Mouse (Mus musculus) cerebellum, adult 9-11 months (tissue): Measurements from ENCODE around the gene Odf3l1.

ENCODE experiments used
- DNase-seq: peaks from one replicate; pipeline ENCODE4 v3.0.0; 2022

The Odf3l1 gene

DNA sequence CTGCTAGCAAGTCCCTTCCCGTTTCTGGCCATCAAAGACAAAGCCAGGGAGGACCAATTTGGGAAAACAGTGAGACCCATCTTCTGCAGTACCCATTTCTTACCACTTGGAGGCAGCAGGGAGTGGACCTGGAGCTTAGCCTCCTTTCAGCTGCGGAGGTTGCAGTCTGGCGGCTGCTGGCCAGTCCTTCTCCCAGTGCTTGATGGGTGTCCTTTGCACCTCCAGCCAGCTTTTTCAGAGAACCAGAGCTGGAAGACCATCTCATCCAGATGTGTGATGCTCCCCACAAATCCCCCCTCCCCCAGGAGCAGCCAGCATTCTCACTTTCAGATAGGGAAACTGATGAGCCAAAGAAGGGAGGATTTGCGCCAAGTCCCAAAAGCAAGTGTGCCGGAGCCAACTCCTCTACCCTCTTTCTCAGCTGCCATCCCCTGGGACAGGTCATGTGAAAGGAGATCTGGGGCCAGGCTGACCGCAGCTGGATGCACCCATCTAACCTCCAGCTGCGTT lies 20.7 kb downstream of the Odf3l1 start:
- peak; percentile 71 for DNase-seq

DNA sequence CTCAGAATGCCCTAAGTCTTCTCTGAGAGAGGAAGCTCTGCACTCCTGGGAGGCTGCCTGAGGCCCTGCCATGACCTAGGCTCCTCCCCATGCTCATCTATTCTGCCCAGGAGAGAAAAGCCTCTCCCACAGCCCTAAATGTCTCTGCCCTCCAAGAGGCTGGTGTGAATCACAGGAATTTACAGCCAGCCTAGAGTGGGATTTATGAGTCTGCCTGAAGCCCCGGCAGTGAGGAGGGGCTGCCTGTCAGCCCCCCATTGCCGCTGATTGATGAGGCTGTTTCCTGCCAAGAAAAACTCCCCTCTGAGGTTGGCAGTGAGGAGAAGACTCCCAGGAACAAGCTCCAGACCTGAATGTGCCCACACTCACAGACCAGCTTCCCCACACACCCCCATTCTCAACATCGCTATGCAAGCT lies 22.2 kb downstream of the Odf3l1 start:
- DNase-seq = no peak

DNA sequence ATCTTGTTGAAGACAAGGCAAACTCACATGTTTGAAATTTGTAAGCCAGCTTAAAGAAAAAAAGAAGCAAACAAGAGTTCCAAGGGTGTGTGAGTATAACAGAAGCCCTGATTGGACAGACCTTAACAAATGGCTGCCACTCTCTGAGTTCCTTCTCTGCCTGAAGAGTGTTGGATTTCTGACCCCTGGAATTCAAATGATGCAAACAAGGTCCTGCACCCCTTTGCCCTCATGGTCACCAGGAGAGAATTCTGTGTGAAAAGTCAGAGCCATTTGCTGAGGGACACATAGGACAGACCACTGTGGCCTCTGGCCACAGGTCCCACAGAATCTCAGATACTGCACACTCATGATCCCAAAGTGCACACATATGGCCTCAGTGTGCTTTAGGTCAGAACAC lies 22.6 kb downstream of the Odf3l1 start:
- no peak for DNase-seq

DNA sequence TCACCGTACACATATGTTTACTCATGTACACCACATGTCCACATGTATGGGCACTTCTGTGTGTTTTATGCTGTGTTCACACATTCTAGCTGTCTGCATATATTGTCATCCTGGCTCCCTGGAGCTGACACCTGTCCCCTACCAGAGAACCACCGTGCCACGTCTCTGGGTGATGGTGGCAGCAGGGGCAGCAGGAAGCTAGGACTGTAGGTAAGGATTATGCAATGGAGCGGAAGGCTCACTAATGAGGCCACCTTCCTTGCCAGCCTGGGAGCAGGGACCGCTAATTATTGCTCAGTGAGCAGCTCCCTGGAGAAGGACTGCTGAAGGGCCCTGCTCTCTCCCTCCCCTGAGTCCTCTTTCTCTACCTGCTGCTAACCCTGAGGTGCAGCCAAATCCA lies 23.8 kb downstream of the Odf3l1 start:
- peak; percentile 39 for DNase-seq

DNA sequence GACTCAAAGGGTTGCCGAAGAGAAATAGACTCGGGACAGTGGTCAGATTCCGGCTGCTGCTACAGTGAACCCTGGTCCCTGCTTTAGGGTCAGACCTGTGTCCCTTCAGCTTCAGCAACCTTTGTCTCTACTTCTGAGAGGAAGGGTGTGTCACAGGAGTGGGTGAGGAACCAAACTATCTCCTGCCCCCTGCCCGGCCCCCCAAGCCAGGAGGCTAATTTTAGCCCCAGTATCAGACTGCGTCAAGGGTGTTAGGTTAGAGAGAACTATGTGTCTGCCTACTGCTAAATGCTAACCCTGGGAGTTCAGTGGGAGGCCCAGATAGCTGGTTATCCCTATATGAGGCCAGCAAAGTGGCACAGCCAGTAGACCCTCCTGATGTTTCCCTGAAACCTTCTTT lies 29.3 kb downstream of the Odf3l1 start:
- no peak for DNase-seq

DNA sequence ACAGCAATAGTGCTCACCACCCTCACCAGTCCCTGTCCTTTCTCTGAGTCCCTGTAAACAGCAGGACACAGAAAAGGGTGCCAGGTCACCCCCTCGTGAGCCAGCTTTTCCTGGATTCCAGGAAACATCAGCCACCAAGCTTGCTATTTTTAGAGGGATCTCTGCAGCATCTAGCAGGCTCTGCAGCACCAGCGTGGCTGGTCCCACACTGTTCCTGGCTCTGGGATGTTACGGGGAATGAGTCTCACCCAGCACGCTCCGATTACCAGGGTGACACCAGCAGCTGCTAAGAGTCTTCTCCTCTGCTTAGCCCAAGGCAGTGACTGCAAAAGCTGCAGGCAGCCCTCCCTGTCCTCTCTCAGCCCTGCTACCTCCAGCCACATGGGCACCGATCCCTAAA lies 31.6 kb downstream of the Odf3l1 start:
- DNase-seq = no peak

DNA sequence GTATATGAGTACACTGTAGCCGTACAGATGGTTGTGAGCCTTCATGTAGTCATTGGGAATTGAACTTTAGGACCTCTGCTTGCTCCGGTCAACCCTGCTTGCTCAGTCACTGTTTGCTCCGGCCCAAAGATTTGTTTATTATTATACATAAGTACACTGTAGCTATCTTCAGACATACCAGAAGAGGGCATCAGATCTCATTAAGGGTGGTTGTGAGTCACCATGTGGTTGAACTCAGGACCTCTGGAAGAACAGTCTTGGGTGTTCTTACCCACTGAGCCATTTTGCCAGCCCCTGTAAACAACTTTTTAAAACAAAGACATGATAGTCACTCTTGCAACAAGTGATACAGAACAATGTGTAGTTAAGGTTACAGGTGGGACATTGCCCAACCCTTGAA lies 32.6 kb downstream of the Odf3l1 start:
- DNase-seq = no peak

DNA sequence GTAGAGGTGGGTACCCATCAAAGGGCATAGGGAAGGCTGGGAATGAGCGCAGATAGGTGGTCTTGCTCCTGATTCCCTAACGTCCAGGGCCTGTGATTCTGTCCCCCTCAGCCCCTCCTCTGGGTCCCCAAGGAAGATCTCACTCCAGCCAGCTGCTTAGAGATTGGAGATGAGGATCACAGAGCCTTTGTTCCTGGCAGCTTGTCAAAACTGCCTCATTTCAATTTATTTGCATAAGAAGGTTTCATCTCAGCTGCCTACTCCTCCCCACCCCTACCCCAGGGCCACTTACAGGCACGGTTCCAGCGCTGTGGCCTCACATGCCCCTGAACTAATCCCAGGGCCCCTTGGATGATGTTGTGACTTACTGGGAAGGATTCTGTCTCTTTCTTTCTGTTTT lies 34.3 kb downstream of the Odf3l1 start:
- DNase-seq = no peak

DNA sequence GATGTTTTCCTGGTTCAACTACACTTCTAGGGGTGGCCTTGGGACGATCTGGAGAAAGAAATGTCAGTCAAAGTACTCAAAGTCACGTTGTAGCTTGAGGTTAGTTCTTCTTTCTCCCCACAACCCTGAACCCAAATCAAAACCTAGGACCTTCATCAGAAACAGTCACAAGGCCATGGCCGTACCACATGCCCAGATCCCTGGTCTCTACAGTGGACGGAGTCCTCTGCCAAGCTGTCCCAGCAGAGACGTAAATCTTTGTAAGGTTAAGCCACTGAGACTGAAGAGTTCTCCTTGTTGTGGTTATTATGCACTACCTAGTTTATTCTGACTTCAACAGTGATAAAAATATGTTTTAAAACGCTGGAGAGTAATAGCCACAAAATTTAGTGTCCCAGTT lies 35.6 kb downstream of the Odf3l1 start:
- DNase-seq = no peak

DNA sequence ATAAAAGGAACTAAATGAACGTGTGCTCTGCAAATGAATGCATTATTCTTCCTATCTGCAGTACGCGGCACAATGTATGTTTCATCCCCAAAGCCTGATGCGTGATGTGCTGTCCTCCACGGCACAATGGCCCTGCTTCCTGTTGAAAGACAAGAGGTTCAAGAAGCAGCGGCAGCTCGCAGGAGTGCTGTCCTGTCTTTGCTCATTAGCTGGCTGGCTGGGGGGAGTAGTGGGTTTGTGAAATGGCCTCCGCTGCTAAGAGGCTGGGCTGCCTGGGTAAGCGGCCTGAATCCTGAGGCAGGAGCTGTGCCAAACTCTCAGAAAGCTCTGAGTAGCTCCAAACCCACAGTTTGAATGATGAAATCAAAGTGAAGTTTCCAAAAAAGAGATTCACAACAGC lies 36.3 kb downstream of the Odf3l1 start:
- DNase-seq = no peak

DNA sequence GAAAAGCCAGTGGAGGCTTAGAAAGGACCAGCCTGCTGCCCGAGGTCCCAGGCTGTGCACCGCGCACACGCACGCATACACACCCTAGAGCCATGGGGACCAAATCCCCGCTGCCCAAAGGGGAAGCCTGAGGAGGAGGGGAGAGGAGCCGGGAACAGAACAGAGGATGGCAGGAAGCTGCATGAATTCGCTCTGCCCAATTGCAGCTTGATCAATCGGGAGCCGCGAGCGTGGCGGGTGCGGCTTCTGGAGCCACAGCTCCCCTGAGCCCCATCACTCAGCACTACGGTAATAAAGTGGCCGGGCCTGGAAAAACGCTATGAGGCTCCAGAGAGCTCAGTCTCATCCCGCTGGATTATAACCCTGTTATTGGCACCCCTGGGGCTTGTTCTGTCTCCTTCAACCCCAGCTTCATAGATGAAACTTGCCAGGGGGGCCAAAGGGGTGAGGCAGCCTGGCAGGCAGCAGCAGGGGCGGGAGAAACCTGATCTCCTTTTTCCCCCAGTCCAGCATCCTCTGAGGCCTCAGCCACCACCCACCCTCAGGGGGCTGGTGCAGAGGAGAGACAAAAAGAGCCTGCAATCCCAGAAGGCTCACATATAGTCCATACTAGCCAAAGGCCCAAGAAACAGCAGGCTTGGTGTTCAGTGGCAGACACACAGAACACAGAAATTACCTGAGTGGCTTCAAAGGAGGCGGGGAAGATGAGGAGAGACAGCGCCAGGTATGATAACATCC lies 38.8 kb downstream of the Odf3l1 start:
- DNase-seq = no peak

DNA sequence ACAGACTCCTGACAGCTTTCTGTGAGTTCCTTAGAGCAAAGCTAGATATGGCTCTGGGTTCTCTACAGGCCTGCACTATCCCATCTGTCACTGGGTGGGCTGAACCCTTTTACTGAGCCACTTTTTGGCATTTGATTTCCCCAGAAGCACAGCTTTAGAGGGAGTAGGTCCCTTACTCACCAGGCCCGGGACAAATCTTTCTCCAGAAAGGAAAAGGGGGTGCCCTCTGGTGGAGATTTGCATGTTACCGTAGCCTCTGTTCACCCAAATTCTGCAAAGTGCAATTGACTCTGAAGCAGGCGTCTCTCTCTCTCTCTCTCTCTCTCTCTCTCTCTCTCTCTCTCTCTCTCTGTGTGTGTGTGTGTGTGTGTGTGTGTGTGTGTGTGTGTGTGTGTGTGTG lies 39.6 kb downstream of the Odf3l1 start:
- DNase-seq = no peak

DNA sequence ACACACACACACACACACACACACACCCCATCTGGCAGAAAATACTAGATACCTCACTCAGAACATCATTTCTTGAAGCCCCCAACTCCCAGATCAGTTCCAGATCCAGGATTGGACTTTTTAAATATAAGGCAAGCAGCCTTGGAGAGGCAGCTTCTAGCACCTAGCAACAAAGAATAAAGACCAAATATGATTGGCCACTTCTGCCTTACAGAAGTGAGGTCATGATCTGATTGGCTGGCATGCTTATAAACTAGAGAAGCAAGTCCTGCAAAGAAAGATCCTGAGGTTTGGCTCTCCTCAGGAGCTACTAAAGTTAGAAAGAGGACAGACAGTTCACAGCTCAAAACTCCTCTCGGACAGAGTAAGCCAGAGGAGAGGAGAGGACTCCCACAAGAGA lies 53.6 kb downstream of the Odf3l1 start:
- no peak for DNase-seq

DNA sequence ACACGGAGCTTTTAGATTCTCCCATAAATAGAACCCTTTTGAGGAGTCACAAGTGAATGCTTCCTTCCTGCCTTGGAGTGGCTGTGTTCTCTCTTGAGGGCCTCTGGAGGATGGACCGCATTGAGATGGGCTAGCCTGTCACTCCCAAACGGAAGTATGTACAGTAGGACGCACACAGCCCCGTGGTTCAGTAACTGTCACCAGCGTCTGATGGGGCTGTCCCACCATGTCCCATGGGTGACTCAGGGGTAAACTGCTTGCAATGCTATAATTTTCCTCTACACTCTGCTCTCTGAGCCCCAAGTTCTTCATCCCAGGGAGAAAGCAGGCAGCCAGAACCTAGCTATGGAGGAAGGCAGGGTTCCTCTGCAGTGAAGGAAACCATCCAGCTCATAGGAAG lies 56.5 kb downstream of the Odf3l1 start:
- DNase-seq = no peak

DNA sequence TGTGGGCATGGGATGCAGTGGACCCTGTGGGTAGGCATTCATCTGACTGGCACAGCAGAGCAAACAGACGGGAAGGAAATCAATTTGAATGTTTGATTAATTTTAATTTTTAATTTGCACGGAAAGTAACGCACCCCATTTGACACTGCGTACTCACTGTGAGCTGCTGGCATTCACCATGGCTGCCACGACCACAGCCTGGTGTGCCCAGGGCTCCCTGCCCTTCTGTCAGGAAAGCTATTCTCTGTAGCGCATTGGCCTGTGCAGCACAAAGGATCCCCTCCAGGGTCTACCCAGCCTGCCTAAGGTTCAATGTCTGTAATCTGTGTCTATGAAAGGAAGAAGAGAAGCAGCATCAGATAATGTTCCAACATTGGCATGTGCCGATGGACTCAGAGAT lies 61.3 kb downstream of the Odf3l1 start:
- no peak for DNase-seq
